ENCODE assay signal across 7 mouse cellular contexts in genomic region chr5:140884966-140885365, GRCm38 (mm10). TPM values are rescaled to one million over a fixed set of nuclear protein-coding genes. Genes with fewer than 3 reads are reported as not detected.
DNase-seq lines count a peak whose midpoint lies in the region; ATAC-seq and TF ChIP-seq lines count a peak whose summit lies in the region.

No protein-coding gene starts in this region.

- H3K4me2 ChIP-seq in heart, embryonic 14.5 days (ENCODE audit: low read length), result peak overlapping the region; percentile 24; the same call in 1 of the 2 replicates
- H3K4me2 ChIP-seq in neural tube, embryonic 13.5 days, result no peak overlapping the region

- 18% methylated on average over 13 of the region's 13 CpGs for WGBS in heart, embryonic 14.5 days
- 50% methylated on average over 13 of the region's 13 CpGs for WGBS in neural tube, embryonic 13.5 days

- TF ChIP-seq CTCF in layer of hippocampus, adult 2 months (conservative IDR thresholded peaks at IDR 0.05), result no peak

- DNase-seq in heart, adult 11 months, result no peak
- no peak for DNase-seq in neural tube, embryonic 10.5 days (ENCODE audit: extremely low spot score, low spot score)
- DNase-seq in layer of hippocampus, adult 2 months (ENCODE audit: low spot score in 2 of 2), result peak; percentile 32 to 47
- DNase-seq in lung, postnatal 4 days, result peak; percentile 52 to 84
- no peak for DNase-seq in T-cell, adult 2 months (ENCODE audit: low spot score)

- peaks cover 16 to 24% of the 10 kb centered on the region in 2 experiments for H3K4me1 ChIP-seq in heart, embryonic 14.5 days (ENCODE audit: control insufficient read depth in 2 of 2, insufficient read depth in 2 of 2, low read length in 2 of 2)
- H3K4me1 ChIP-seq in neural tube, embryonic 13.5 days (replicated peaks), result peaks cover 7% of the 10 kb centered on the region; the same call in 1 of the 2 replicates

- no peaks in the 10 kb centered on the region for H3K27me3 ChIP-seq in heart, embryonic 14.5 days (ENCODE audit: control insufficient read depth, insufficient read depth, low read length)
- no peaks in the 10 kb centered on the region for H3K27me3 ChIP-seq in neural tube, embryonic 13.5 days

- H3K9me3 ChIP-seq in heart, embryonic 14.5 days (ENCODE audit: control insufficient read depth, low read length), result peaks cover 3% of the 10 kb centered on the region; the same call in 1 of the 2 replicates
- H3K9me3 ChIP-seq in neural tube, embryonic 13.5 days, result no peaks in the 10 kb centered on the region

- H3K36me3 ChIP-seq in heart, embryonic 14.5 days (ENCODE audit: control insufficient read depth, insufficient read depth, low read length), result no peaks in the 10 kb centered on the region
- no peaks in the 10 kb centered on the region for H3K36me3 ChIP-seq in neural tube, embryonic 13.5 days

- peak overlapping the region; percentile 38; the same call in 1 of the 2 replicates for H3K9ac ChIP-seq in heart, embryonic 14.5 days (ENCODE audit: low read length)
- no peak overlapping the region for H3K9ac ChIP-seq in neural tube, embryonic 13.5 days

- H3K27ac ChIP-seq in heart, embryonic 14.5 days (replicated peaks in 1 of 2; ENCODE audit: control insufficient read depth in 1 of 2, insufficient read depth in 1 of 2, low read depth in 2 of 2, low read length in 2 of 2), result peak overlapping the region; percentile 71 to 76
- peak overlapping the region; percentile 18; the same call in 1 of the 2 replicates for H3K27ac ChIP-seq in neural tube, embryonic 13.5 days (replicated peaks)
- H3K27ac ChIP-seq in layer of hippocampus, adult 2 months, result no peak overlapping the region

- ATAC-seq in heart, embryonic 14.5 days (ENCODE audit: insufficient number of reproducible peaks, insufficient read depth, low FRiP score, low read depth), result no peak
- no peak for ATAC-seq in neural tube, embryonic 13.5 days (ENCODE audit: low read depth)

- H3K4me3 ChIP-seq in heart, embryonic 14.5 days (ENCODE audit: control insufficient read depth in 1 of 2, insufficient read depth in 1 of 2, low read depth in 1 of 2, low read length in 2 of 2), result no peak overlapping the region
- no peak overlapping the region for H3K4me3 ChIP-seq in neural tube, embryonic 13.5 days
- no peak overlapping the region for H3K4me3 ChIP-seq in layer of hippocampus, adult 2 months

RNA-seq across cellular contexts. Expression of gene Gna12, which starts 54.7 kb away (rescaled TPM):
- 46.4 and 53.8 TPM in 2 replicates for polyA plus RNA-seq in heart, embryonic 14.5 days (2014; fragmentation: Nextera tagmentation; extraction: Ambion mirVana)
- polyA plus RNA-seq in neural tube, embryonic 13.5 days (2015; fragmentation: Nextera tagmentation; extraction: Ambion mirVana), result 20.5 and 35.0 TPM in 2 replicates
- 10 to 100 TPM; 78.3 to 80.5 TPM for total RNA-seq in layer of hippocampus, adult 2 months (2021)

Comparison
In these comparisons a context has a peak if more than half of its experiments do, and no peak if none do; other contexts are left out.
1. DNase-seq: peak in layer of hippocampus, adult 2 months (2 of 2) and lung, postnatal 4 days (2 of 2); none in heart, adult 11 months (single experiment), neural tube, embryonic 10.5 days (single experiment) and T-cell, adult 2 months (single experiment).